Mouse (Mus musculus) fibroblast of lung, adult 2 months (primary cell): ENCODE measurements at regions not wholly inside any gene's neighbourhood (a gene's known extent, or its start where the extent isn't known, plus 50 kb on each side); places are given as distances from the start of the nearest gene placed in this dataset.
A peak's percentile ranks its signal among the peaks of the same experiment; 100 is the strongest.

Experiments
- DNase-seq: peaks from one replicate; pipeline ENCODE4 v3.0.0-alpha.2; 2011; ENCODE audit warnings: low read depth

- no peak for DNase-seq
Measured at GRCm38 (mm10) chr10:122515698-122516097, 67.4 kb downstream of the Avpr1a start.

GRCm38 (mm10) chr10:122519274-122519790, 71.0 kb downstream of the Avpr1a start:
- peak; percentile 96 for DNase-seq

GRCm38 (mm10) chr10:122519981-122520380, 71.7 kb downstream of the Avpr1a start:
- no peak for DNase-seq

GRCm38 (mm10) chr10:122522631-122523030, 74.3 kb downstream of the Avpr1a start:
- DNase-seq = peak; percentile 78

- no peak for DNase-seq
Measured at GRCm38 (mm10) chr10:122525360-122525759, 77.1 kb downstream of the Avpr1a start.

GRCm38 (mm10) chr10:122525807-122526206, 77.5 kb downstream of the Avpr1a start:
- DNase-seq = no peak

GRCm38 (mm10) chr10:122528222-122528621, 79.9 kb downstream of the Avpr1a start:
- no peak for DNase-seq

GRCm38 (mm10) chr10:122528973-122529703, 80.8 kb downstream of the Avpr1a start:
- no peak for DNase-seq

- no peak for DNase-seq
Measured at GRCm38 (mm10) chr10:122534714-122535113, 86.4 kb downstream of the Avpr1a start.

GRCm38 (mm10) chr10:122535137-122535536, 86.8 kb downstream of the Avpr1a start:
- no peak for DNase-seq

GRCm38 (mm10) chr10:122539655-122540054, 91.4 kb downstream of the Avpr1a start:
- no peak for DNase-seq

GRCm38 (mm10) chr10:122542573-122542972, 94.3 kb downstream of the Avpr1a start:
- DNase-seq = no peak

GRCm38 (mm10) chr10:122544096-122544720, 95.9 kb downstream of the Avpr1a start:
- DNase-seq = no peak

- no peak for DNase-seq
Measured at GRCm38 (mm10) chr10:122545029-122545428, 96.7 kb downstream of the Avpr1a start.

- DNase-seq = no peak
Measured at GRCm38 (mm10) chr10:122551586-122551985, 103.3 kb downstream of the Avpr1a start.

GRCm38 (mm10) chr10:122553124-122553822, 105.0 kb downstream of the Avpr1a start:
- no peak for DNase-seq

- no peak for DNase-seq
Measured at GRCm38 (mm10) chr10:122553851-122554250, 105.6 kb downstream of the Avpr1a start.

- DNase-seq = no peak
Measured at GRCm38 (mm10) chr10:122558660-122559059, 110.4 kb downstream of the Avpr1a start.

GRCm38 (mm10) chr10:122560001-122560695, 111.8 kb downstream of the Avpr1a start:
- DNase-seq = no peak

GRCm38 (mm10) chr10:122561924-122562323, 113.6 kb downstream of the Avpr1a start:
- DNase-seq = no peak

- no peak for DNase-seq
Measured at GRCm38 (mm10) chr10:122562542-122562941, 114.2 kb downstream of the Avpr1a start.

- no peak for DNase-seq
Measured at GRCm38 (mm10) chr10:122563973-122564372, 114.6 kb upstream of the Ppm1h start.
